Mouse (Mus musculus) kidney, adult 2 months (tissue): ENCODE results near the gene Lonp2.

Source experiments
- CTCF ChIP-seq: fragments of 200-500 bp; conservative IDR thresholded peaks from 2 replicates; pipeline ENCODE4 v1.5.1; 2011; ENCODE audit warnings: low read depth, mild to moderate bottlenecking, control low read depth, low read length, moderate library complexity, mixed read lengths; ENCODE audit not compliant: insufficient read depth, insufficient read length
- POLR2A ChIP-seq: fragments of 200-500 bp; IDR thresholded peaks from one replicate; pipeline ENCODE4 v1.6.1; 2011; ENCODE audit warnings: low read depth, low read length, control low read depth

DNA sequence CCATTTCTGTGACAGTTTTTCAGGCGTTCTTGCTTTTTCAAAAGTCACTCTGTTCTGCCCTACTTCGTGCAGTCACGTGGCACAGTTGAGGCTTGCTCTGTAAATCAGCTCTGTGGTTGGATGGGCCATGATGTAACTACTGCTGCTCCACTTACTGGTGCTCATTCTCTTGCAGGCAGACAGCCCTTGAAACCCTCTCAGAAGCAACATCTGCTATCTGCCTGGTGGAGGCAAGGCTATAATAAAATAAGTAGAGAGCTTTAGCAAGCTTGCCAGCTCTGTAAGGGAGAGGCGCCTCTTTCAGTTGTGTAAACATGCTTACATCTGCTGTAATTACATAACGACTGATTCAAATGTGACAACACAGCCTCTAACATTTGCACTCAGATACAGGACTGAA, 27.6 kb downstream of the Lonp2 start:
- TF ChIP-seq POLR2A (no peak), CTCF (no peak)
